Mouse (Mus musculus) lung, postnatal 0 days (tissue): ENCODE data around the gene Olfr545. TPM values are rescaled to one million over a fixed set of nuclear protein-coding genes. Genes with fewer than 3 reads are reported as not detected.
"Not testable (repeated sequence)": the region's sequence is repeated elsewhere in the genome, so short reads cannot be mapped to it uniquely, and the experiment has no call there.

ENCODE experiments used
- ATAC-seq: fragments of 200-750 bp; cut with Nextera tagmentation; 2 replicates; pipeline ENCODE4 v1.8.0; 2017; ENCODE audit warnings: moderate library complexity
- DNase-seq: peaks from one replicate; pipeline ENCODE4 v3.0.0-alpha.2; 2016; ENCODE audit warnings: low spot score
- H3K27ac ChIP-seq: fragments of 300-500 bp; sonication (generic); 2 replicates; pipeline ENCODE4 v1.5.1; 2014; ENCODE audit warnings: antibody characterized with exemption, mild to moderate bottlenecking, low read length, mixed read lengths
- H3K27me3 ChIP-seq: fragments of 300-500 bp; sonication (generic); replicated peaks from 2 replicates; pipeline ENCODE4 v1.6.1; 2014; ENCODE audit warnings: low read length, mixed read lengths; ENCODE audit not compliant: insufficient read depth
- H3K36me3 ChIP-seq: fragments of 300-500 bp; sonication (generic); 2 replicates; pipeline ENCODE4 v1.6.1; 2014; ENCODE audit warnings: low read length, mixed read lengths; ENCODE audit not compliant: insufficient read depth
- H3K4me1 ChIP-seq: fragments of 300-500 bp; sonication (generic); 2 replicates; pipeline ENCODE4 v1.6.1; 2014; ENCODE audit warnings: antibody characterized with exemption, low read depth, low read length, mixed read lengths; ENCODE audit not compliant: insufficient read depth
- H3K4me2 ChIP-seq: fragments of 300-500 bp; sonication (generic); replicated peaks from 2 replicates; pipeline ENCODE4 v1.6.1; 2014; ENCODE audit warnings: low read depth, mild to moderate bottlenecking, low read length, moderate library complexity, mixed read lengths
- H3K4me3 ChIP-seq: fragments of 300-500 bp; sonication (generic); 2 replicates; pipeline ENCODE4 v1.5.1; 2014; ENCODE audit warnings: low read depth, low read length
- H3K9ac ChIP-seq: fragments of 300-500 bp; sonication (generic); replicated peaks from 2 replicates; pipeline ENCODE4 v1.6.1; 2014; ENCODE audit warnings: low read depth, mild to moderate bottlenecking
- H3K9me3 ChIP-seq: fragments of 300-500 bp; sonication (generic); 2 replicates; pipeline ENCODE4 v1.6.1; 2016; ENCODE audit warnings: low read length, mixed read lengths
- CTCF ChIP-seq: IDR thresholded peaks from 2 replicates; pipeline ENCODE4 v1.5.1; 2016; ENCODE audit warnings: antibody characterized with exemption, mild to moderate bottlenecking
- EP300 ChIP-seq: IDR thresholded peaks from 2 replicates; pipeline ENCODE4 v1.6.1; 2016; ENCODE audit warnings: antibody characterized with exemption, mild to moderate bottlenecking, control low read depth
- WGBS: fragments of 180-500 bp; shearing (Covaris S2); extraction: QIAGEN DNeasy Blood & Tissue Kit; methylation state at CpG from one replicate; pipeline ENCODE4 v1.1.7; 2014; 5-methylcytosine and 5-hydroxymethylcytosine counted together
- polyA plus RNA-seq: library from polyadenylated mRNA; unstranded; fragments of >200 nt; fragmentation: Nextera tagmentation; extraction: Ambion mirVana; gene quantifications from 2 replicates; pipeline ENCODE4 v1.2.1, GENCODE M21; 2015

The Olfr545 gene
- polyA plus RNA-seq, 1 experiment from 2014 or later = not detected

DNA sequence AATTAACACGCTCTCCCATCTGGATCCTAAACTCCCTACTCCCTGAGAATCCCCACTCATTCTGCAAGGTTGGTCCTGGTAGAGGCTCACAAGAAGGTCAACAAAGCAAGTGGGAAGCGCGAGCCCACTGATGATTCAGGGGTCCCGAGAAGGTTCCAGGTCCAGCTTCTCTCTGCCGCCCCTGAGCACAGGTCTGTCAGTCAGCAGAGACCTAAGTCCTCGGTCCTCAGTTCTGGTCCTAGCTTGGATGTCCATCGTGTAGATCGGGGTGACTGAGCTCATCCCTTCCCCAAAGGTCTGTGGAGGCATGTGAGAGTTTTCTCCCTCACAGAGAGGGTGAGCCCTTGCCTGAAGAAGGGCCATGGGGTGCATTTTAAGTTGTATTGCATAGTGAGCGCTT lies 8.7 kb upstream of the Olfr545 start:
- no peak for DNase-seq
- TF ChIP-seq EP300 (no peak), CTCF (no peak)
- WGBS = 85% methylated on average over 9 of the region's 9 CpGs

DNA sequence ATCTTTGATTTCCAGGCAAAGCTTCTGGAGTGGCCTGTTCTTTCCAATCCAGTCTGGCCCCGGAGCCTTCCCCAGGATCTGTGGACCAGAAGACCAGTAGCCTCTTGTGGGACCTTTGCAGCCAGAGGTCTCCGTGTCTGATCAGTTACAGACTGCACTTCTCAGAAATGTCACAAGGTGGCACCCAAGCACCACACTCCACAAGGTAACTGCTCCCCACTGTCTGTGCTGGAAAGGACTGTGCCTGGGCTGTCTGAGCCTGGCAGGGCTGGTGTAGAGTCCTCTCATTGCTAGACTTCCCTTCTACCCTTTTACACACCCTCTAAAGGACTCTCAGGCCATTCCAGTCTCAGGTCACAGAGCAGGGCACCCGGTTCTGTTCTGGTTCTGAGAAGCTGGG lies 7.5 kb upstream of the Olfr545 start:
- H3K9me3 ChIP-seq = no peaks in the 10 kb centered on the region
- ATAC-seq = peak; percentile 61

More for the DNA sequence above, 8.7 kb upstream of the Olfr545 start:
- no peak overlapping the region for H3K9ac ChIP-seq
- H3K27me3 ChIP-seq = no peaks in the 10 kb centered on the region
- H3K9me3 ChIP-seq = no peaks in the 10 kb centered on the region
- H3K4me3 ChIP-seq = no peak overlapping the region
- H3K4me2 ChIP-seq = no peak overlapping the region
- ATAC-seq = no peak
- H3K36me3 ChIP-seq = no peaks in the 10 kb centered on the region
- H3K27ac ChIP-seq = no peak overlapping the region
- H3K4me1 ChIP-seq = no peaks in the 10 kb centered on the region

DNA sequence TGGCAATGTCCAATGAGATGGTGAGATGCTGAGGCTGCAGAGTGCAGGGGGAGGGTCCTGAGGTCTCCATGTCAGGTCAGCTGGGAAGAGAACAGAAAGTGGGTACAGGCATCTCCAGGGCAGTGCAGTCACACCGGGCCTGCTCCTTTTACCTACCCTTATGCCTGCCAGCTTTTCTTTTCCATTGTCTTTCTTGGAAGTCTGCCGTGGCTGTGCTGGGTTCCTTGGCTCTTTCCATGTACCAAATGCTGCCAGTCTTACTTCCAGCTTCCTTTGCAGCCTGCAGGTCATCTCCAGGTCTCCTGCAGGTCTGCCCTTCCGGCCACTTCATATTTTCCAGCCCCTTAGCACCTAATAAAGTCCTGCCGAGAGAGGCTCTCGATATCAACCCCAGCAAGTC lies 2.6 kb upstream of the Olfr545 start:
- H3K9ac ChIP-seq = no peak overlapping the region
- H3K27ac ChIP-seq = no peak overlapping the region
- H3K9me3 ChIP-seq = no peaks in the 10 kb centered on the region
- no peak overlapping the region for H3K4me3 ChIP-seq
- no peaks in the 10 kb centered on the region for H3K4me1 ChIP-seq
- ATAC-seq (no peak), DNase-seq (no peak)
- H3K36me3 ChIP-seq = no peaks in the 10 kb centered on the region
- WGBS = 46% methylated on average over 5 of the region's 5 CpGs
- no peaks in the 10 kb centered on the region for H3K27me3 ChIP-seq
- H3K4me2 ChIP-seq = no peak overlapping the region
- no peak for TF ChIP-seq CTCF
- TF ChIP-seq EP300 = no peak

More for the DNA sequence above, 7.5 kb upstream of the Olfr545 start:
- no peak overlapping the region for H3K4me2 ChIP-seq
- H3K4me1 ChIP-seq = no peaks in the 10 kb centered on the region
- DNase-seq = peak; percentile 72
- no peak overlapping the region for H3K27ac ChIP-seq
- H3K27me3 ChIP-seq = no peaks in the 10 kb centered on the region
- H3K36me3 ChIP-seq = no peaks in the 10 kb centered on the region
- 44% methylated on average over 3 of the region's 3 CpGs for WGBS
- TF ChIP-seq CTCF (peak; percentile 93), EP300 (no peak)
- no peak overlapping the region for H3K9ac ChIP-seq
- H3K4me3 ChIP-seq = no peak overlapping the region

DNA sequence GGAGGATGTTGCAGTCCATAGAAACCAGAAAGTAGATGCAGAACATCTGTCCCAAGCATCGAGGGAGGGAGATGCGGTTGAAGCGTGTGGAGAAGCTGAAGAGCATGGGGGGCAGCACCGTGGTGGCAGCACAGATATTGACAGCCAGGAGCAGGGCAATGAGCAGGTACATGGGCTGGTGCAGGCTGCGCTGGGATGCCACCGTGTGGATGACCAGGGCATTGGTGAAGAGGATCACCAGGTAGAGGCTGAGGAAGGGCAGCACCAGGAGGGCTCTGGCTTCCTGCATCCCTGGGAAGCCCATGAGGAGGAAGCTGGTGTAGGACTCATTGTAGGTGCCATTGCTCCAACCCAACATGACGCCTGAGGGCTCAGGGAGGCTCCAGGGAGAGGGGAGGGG lies 5.0 kb downstream of the Olfr545 start:
- WGBS = 44% methylated on average over 5 of the region's 7 CpGs
- H3K9me3 ChIP-seq = not testable (repeated sequence)

DNA sequence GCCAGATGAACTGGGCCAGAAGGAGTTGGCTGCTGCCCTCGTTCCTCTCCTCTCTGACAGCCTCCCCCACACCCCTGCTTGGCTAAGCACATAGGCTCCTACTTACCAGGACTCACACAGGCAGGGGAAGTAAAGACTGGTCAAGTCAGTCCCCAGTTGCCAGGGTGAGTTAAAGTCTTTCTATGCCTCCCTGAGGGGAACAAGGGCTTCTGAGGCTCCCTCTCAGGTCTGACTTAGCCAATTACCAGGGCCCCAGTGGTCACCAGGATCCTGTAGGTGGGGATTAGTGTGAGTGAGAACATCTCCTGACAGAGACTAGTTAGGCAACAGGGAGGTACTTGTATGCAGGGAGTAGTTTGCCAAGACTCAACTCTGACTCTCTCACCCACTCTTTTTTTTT lies 11.2 kb downstream of the Olfr545 start, which contains the start of gene Olfr544:
Gene Olfr544, minus strand, starts transcription at position 153 of the 400 bp plus-strand sequence.
- H3K9ac ChIP-seq = no peak within 1 kb of the TSS

More for the DNA sequence above, 5.0 kb downstream of the Olfr545 start:
- H3K27me3 ChIP-seq, ATAC-seq, H3K4me3 ChIP-seq, DNase-seq, H3K9ac ChIP-seq, H3K36me3 ChIP-seq, H3K27ac ChIP-seq, H3K4me1 ChIP-seq, H3K4me2 ChIP-seq: not testable (repeated sequence)

DNA sequence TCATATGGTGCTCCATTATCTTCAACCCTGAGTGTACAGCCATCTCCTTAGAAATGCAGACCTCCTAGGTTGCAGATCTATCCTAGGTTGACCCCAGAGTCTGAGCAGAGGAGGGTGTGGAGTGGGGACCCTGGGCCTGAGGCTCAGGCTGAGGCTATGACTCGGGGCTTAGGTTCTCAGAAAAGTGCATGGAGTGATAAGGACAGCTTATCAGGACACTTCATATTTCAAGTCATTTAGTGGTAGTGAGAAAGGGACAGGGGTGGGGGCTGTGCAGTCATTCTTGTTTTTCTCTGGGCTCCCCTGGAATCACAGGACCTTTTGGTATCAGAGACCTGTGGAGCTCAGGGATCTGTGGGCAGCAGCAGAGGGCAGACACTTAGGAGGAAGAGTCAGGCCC lies 13.3 kb downstream of the Olfr545 start:
- Histone ChIP-seq H3K9me3 (no peaks in the 10 kb centered on the region), H3K36me3 (no peaks in the 10 kb centered on the region), H3K9ac (no peak overlapping the region), H3K4me3 (no peak overlapping the region), H3K4me1 (peaks cover 3% of the 10 kb centered on the region; the same call in 1 of the 2 replicates), H3K27ac (no peak overlapping the region), H3K4me2 (no peak overlapping the region), H3K27me3 (no peaks in the 10 kb centered on the region)
- DNase-seq = no peak
- no peak for TF ChIP-seq CTCF
- ATAC-seq = no peak
- WGBS = 29% methylated on average over 1 of the region's 1 CpGs

More for the DNA sequence above, 11.2 kb downstream of the Olfr545 start, which contains the start of gene Olfr544:
- TF ChIP-seq EP300 = no peak
- no peak for TF ChIP-seq CTCF
- Histone ChIP-seq H3K9me3 (no peaks in the 10 kb centered on the region), H3K27ac (no peak within 1 kb of the TSS), H3K36me3 (no peaks in the 10 kb centered on the region), H3K4me1 (no peaks in the 10 kb centered on the region), H3K4me2 (no peak within 1 kb of the TSS), H3K27me3 (no peaks in the 10 kb centered on the region), H3K4me3 (no peak within 1 kb of the TSS)
- WGBS = 67% methylated on average over 1 of the region's 1 CpGs
- ATAC-seq = no peak
- no peak for DNase-seq

DNA sequence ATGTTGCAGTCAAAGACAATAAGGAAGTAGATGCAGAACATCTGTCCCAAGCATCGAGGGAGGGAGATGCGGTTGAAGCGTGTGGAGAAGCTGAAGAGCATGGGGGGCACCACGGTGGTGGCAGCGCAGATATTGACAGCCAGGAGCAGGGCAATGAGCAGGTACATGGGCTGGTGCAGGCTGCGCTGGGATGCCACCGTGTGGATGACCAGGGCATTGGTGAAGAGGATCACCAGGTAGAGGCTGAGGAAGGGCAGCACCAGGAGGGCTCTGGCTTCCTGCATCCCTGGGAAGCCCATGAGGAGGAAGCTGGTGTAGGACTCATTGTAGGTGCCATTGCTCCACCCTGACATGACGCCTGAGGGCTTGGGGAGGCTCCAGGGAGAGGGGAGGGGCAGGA lies 14.6 kb downstream of the Olfr545 start:
- not testable (repeated sequence) for H3K36me3 ChIP-seq, H3K27me3 ChIP-seq, DNase-seq, H3K9me3 ChIP-seq, H3K27ac ChIP-seq, H3K4me1 ChIP-seq, ATAC-seq, H3K4me2 ChIP-seq, H3K9ac ChIP-seq, H3K4me3 ChIP-seq
- 71% methylated on average over 6 of the region's 8 CpGs for WGBS
